In the genomic region with DNA sequence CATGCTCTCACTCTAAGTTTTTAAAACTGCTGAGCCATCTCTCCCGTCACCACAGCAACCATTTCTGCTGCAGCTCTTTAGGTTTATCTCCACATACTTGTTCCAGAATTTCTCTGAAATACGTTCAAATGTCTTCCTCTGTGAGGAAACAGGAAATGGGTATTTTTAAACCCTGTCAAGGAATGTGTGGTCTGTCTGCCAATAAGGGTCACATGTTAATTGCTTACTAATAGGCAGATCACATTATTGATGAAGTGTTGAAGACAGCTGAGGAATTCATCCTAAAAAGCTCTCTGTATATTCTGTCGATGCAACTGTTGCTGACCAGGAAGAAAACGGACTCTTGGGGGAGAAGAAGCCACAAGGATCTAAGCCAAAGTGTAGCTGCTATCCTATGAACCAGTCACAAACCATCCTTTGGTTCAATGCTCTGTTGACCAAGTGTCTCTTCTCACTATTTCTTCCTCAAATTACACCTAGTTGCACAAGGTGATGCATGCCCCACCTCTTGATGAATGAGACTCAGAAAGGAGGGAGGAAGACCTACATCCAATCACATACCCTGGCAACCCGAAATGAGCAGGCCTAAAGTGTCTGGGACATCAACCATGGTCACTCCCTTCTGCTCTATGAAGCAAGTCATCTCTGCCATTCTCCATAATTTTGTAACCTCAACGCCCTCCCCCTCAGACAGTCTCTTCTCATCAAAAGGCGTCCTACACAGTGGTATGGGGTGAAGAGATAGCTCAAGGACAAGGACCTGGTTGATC, we compare ENCODE assay signal across 20 mouse cellular contexts.
DNase-seq lines count a peak whose midpoint lies in the region; ATAC-seq and TF ChIP-seq lines count a peak whose summit lies in the region.
"Had no signal": no experiment of that assay in that cellular context is flagged by ENCODE, and none has a peak within 500 bp of the region (broad histone marks: within the 10 kb centered on the region; RNA-seq: fewer than 3 reads in every experiment).

No protein-coding gene starts in this region.

- no peak overlapping the region for H3K4me2 ChIP-seq in kidney, postnatal 0 days (ENCODE audit: low read length)
- no peak overlapping the region for H3K4me2 ChIP-seq in lung, embryonic 16.5 days (ENCODE audit: low read depth, low read length)
- H3K4me2 ChIP-seq: embryonic facial prominence, embryonic 15.5 days; heart, embryonic 12.5 days had no signal

- intact Hi-C loops in heart, postnatal 10 days (cut with DNase I) = no loop called here

- H3K27me3 ChIP-seq in kidney, postnatal 0 days (ENCODE audit: insufficient read depth, low read length) = no peaks in the 10 kb centered on the region
- no peaks in the 10 kb centered on the region for H3K27me3 ChIP-seq in lung, embryonic 16.5 days (ENCODE audit: control insufficient read depth, insufficient read depth, low read depth, low read length)
- H3K27me3 ChIP-seq: embryonic facial prominence, embryonic 15.5 days; heart, embryonic 12.5 days had no signal

- 46% methylated on average over 7 of the region's 7 CpGs for WGBS in kidney, postnatal 0 days
- 52% methylated on average over 7 of the region's 7 CpGs for WGBS in lung, embryonic 16.5 days

- no peaks in the 10 kb centered on the region for H3K36me3 ChIP-seq in kidney, postnatal 0 days (ENCODE audit: insufficient read depth, low read length)
- no peaks in the 10 kb centered on the region for H3K36me3 ChIP-seq in lung, embryonic 16.5 days (ENCODE audit: control insufficient read depth, insufficient read depth, low read length)
- H3K36me3 ChIP-seq: embryonic facial prominence, embryonic 15.5 days; forebrain, embryonic 10.5 days; heart, embryonic 12.5 days had no signal

- TF ChIP-seq CTCF in kidney, postnatal 0 days (IDR thresholded peaks at IDR 0.05; ENCODE audit: low read depth) = no peak

- H3K27ac ChIP-seq in kidney, postnatal 0 days = no peak overlapping the region
- peak overlapping the region; percentile 62 for H3K27ac ChIP-seq in lung, embryonic 16.5 days (ENCODE audit: low read length)
- H3K27ac ChIP-seq: embryonic facial prominence, embryonic 15.5 days; forebrain, embryonic 10.5 days; gastrocnemius, adult 2 months had no signal

- ATAC-seq in kidney, postnatal 0 days (replicated peaks; ENCODE audit: low FRiP score, low read depth) = no peak
- ATAC-seq in lung, embryonic 16.5 days (ENCODE audit: low read depth) = peak; percentile 81
- ATAC-seq: forebrain, embryonic 14.5 days had no signal

- H3K4me3 ChIP-seq in kidney, postnatal 0 days (replicated peaks; ENCODE audit: low read depth, low read length) = no peak overlapping the region
- no peak overlapping the region for H3K4me3 ChIP-seq in lung, embryonic 16.5 days (ENCODE audit: low read length)
- H3K4me3 ChIP-seq: embryonic facial prominence, embryonic 15.5 days; erythroblast, embryonic 14.5 days; forebrain, embryonic 10.5 days; gastrocnemius, adult 2 months; heart, embryonic 12.5 days had no signal

- no peak overlapping the region for H3K9ac ChIP-seq in kidney, postnatal 0 days (ENCODE audit: low read depth, low read length)
- H3K9ac ChIP-seq in lung, embryonic 16.5 days (ENCODE audit: low read length) = no peak overlapping the region
- H3K9ac ChIP-seq: embryonic facial prominence, embryonic 15.5 days; heart, embryonic 12.5 days had no signal

- H3K9me3 ChIP-seq in kidney, postnatal 0 days (replicated peaks; ENCODE audit: low read length) = no peaks in the 10 kb centered on the region
- H3K9me3 ChIP-seq in lung, embryonic 16.5 days (ENCODE audit: control insufficient read depth, low read length) = no peaks in the 10 kb centered on the region
- H3K9me3 ChIP-seq: embryonic facial prominence, embryonic 15.5 days; forebrain, embryonic 10.5 days; heart, embryonic 12.5 days had no signal

- DNase-seq in kidney, postnatal 0 days (ENCODE audit: low spot score) = peak; percentile 44
- DNase-seq in kidney, adult 18-20 months = no peak
- DNase-seq in lung, postnatal 14 days = no peak
- DNase-seq in Muller cell, postnatal 12 days (ENCODE audit: inconsistent ontology term) = peak; percentile 29
- peak; percentile 26 for DNase-seq in NIH3T3 (ENCODE audit: low read depth)
- DNase-seq in heart, postnatal 10 days = no peak
- DNase-seq: adrenal gland, postnatal 10 days; cerebellum, adult 11 months; cerebellum, adult 8-10 months; cerebellum, postnatal 14 days; embryo, embryonic 11 days; gastrocnemius, adult 2 months; gastrocnemius, postnatal 25 days; heart, postnatal 36 days had no signal

- no peaks in the 10 kb centered on the region; the same call in 1 of the 2 replicates for H3K4me1 ChIP-seq in kidney, postnatal 0 days (replicated peaks; ENCODE audit: insufficient read depth, low read length)
- peaks cover 27% of the 10 kb centered on the region for H3K4me1 ChIP-seq in lung, embryonic 16.5 days (replicated peaks; ENCODE audit: control insufficient read depth, insufficient read depth, low read length)
- H3K4me1 ChIP-seq: forebrain, embryonic 10.5 days; heart, embryonic 12.5 days had no signal

Comparison
In these comparisons a context has a peak if more than half of its experiments do, and no peak if none do; other contexts are left out.
1. DNase-seq: peak in kidney, postnatal 0 days (single experiment), Muller cell, postnatal 12 days (single experiment) and NIH3T3 (single experiment); none in kidney, adult 18-20 months (single experiment), lung, postnatal 14 days (single experiment) and heart, postnatal 10 days (0 of 2).